Mouse (Mus musculus): ENCODE results near the gene Zcrb1. TPM values are rescaled to one million over a fixed set of nuclear protein-coding genes. Genes with fewer than 3 reads are reported as not detected.
"Not testable (repeated sequence)": the region's sequence is repeated elsewhere in the genome, so short reads cannot be mapped to it uniquely, and the experiment has no call there.

Zcrb1 gene
- total RNA-seq, 2 experiments from 2014 or later: 122 to 148 TPM

- DNase-seq: no peak
- Histone ChIP-seq H3K4me3 (no peak overlapping the region), H3K27ac (no peak overlapping the region)
- TF ChIP-seq CTCF (IDR thresholded peaks at IDR 0.05): no peak
- intact Hi-C loops (cut with DNase I): no loop called here
Measured at GRCm38 (mm10) chr15:93404849-93405248, 6.7 kb upstream of the Zcrb1 start.

DNA sequence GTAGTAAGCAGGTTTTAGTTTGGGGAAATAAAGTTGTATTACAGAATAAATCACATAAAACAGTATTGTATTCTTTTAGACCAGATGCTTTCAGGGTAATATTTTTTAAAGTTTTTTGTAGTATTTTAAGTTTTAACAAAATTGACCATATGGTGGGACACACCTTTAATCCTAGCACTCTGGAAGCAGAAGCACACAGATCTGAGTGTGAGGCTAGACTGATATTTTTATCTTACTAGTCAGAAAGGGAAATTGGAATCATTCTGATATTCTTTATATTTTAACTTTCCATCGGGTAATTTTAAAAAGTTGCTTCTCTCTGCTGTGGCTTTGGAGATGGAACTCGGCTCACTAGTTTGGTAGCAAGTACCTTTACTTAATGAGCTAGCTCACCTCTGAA lies 4.6 kb upstream of the Zcrb1 start:
- Histone ChIP-seq H3K27ac (no peak overlapping the region), H3K4me3 (no peak overlapping the region)
- no peak for DNase-seq
- intact Hi-C loops (cut with DNase I): no loop called here
- TF ChIP-seq CTCF (IDR thresholded peaks at IDR 0.05): no peak

GRCm38 (mm10) chr15:93401446-93401845 lies 3.3 kb upstream of the Zcrb1 start:
- intact Hi-C loops (cut with DNase I): no loop called here
- TF ChIP-seq CTCF (IDR thresholded peaks at IDR 0.05): no peak
- no peak overlapping the region for H3K27ac ChIP-seq

DNA sequence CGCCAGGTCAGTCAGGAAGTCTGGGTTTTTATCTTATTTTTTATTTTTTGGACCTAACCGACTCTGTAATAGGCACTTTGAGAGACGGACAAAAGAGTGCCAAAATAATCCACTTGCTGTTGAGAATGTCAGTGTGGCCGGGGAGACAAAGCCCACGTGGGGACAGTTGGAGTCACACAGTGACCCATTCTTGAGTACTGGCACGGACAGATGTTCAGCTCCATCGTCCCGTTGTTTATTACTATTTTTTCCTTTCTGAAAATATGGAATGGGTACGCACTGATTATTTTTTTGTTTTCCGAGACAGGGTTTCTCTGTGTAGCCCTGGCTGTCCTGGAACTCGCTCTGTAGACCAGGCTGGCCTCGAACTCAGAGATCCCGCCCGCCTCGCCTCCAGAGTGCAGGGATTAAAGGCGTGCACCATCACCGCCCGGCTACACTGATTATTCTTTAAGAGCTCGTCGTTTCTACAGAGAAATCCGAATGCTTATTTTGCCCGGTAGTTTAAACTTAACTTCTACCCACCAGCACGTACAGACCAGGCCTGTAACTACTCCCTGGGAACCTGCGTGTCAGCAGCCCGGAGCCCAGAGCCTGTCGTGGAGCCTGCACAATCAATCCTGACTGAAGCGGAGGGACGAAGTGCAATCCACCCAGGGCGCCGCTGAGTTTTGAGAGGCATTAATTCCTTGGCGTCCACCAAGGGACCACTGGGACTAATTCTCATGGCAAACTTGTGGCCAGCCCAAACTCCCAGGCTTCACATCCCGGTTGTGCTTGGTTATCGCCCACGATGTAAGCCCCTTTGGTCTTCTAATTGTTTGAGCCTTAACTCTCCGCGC lies 786 bp upstream of the Zcrb1 start:
- Histone ChIP-seq H3K4me3 (peak overlapping the region; percentile 96), H3K27ac (peak overlapping the region; percentile 92)
- DNase-seq: peak; percentile 24
- TF ChIP-seq CTCF (IDR thresholded peaks at IDR 0.05): no peak
- intact Hi-C loops (cut with DNase I): loop anchor here (5.0 kb wide), 2 partner anchors 62 to 132 kb away; partner anchors contain the start of gene Yaf2

More at GRCm38 (mm10) chr15:93401446-93401845, 3.3 kb upstream of the Zcrb1 start:
- H3K4me3 ChIP-seq: no peak overlapping the region
- no peak for DNase-seq

DNA sequence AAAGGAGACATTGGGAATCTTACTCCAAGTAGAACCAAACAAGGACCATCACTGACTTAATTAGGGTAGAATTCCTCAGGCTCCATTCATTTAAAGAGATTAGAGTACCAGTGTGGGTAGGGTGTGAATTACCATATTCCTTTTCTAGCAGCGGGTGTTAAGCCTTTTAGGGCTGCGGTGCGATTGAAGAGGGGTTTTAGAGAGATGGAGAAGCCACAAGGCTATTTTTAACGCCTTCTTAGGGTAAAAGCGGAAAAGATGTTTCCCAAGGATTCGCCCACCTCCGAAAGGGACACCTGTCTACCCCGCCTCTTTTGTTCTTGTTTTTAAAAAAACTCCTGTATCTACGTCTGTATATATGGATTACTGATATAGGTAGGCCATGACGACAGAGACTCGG lies 865 bp downstream of the Zcrb1 start:
- Histone ChIP-seq H3K4me3 (peak overlapping the region; percentile 96), H3K27ac (peak overlapping the region; percentile 92; the same call in 1 of the 2 replicates)
- TF ChIP-seq CTCF (IDR thresholded peaks at IDR 0.05): no peak
- intact Hi-C loops (cut with DNase I): loop anchor here (5.0 kb wide), 2 partner anchors 60 to 130 kb away; partner anchors contain the start of gene Yaf2
- no peak for DNase-seq

GRCm38 (mm10) chr15:93381337-93381736 lies 16.8 kb downstream of the Zcrb1 start:
- intact Hi-C loops (cut with DNase I): no loop called here
- no peak for TF ChIP-seq CTCF (IDR thresholded peaks at IDR 0.05)
- H3K27ac ChIP-seq: no peak overlapping the region
- H3K4me3 ChIP-seq: no peak overlapping the region
- no peak for DNase-seq

GRCm38 (mm10) chr15:93379177-93379576 lies 19.0 kb downstream of the Zcrb1 start:
- TF ChIP-seq CTCF (IDR thresholded peaks at IDR 0.05): peak; percentile 38
- intact Hi-C loops (cut with DNase I): no loop called here

GRCm38 (mm10) chr15:93375696-93376095 lies 22.4 kb downstream of the Zcrb1 start:
- no peak overlapping the region for H3K27ac ChIP-seq
- intact Hi-C loops (cut with DNase I): no loop called here
- no peak overlapping the region for H3K4me3 ChIP-seq
- no peak for TF ChIP-seq CTCF (IDR thresholded peaks at IDR 0.05)
- DNase-seq: no peak

More at GRCm38 (mm10) chr15:93379177-93379576, 19.0 kb downstream of the Zcrb1 start:
- Histone ChIP-seq H3K4me3 (no peak overlapping the region), H3K27ac (no peak overlapping the region)
- DNase-seq: no peak

- H3K4me3 ChIP-seq; H3K27ac ChIP-seq; DNase-seq; intact Hi-C loops (cut with DNase I): not testable (repeated sequence)
Measured at GRCm38 (mm10) chr15:93372525-93373119, 25.5 kb downstream of the Zcrb1 start.

GRCm38 (mm10) chr15:93371838-93372237 lies 26.3 kb downstream of the Zcrb1 start:
- TF ChIP-seq CTCF (IDR thresholded peaks at IDR 0.05): peak; percentile 46
- intact Hi-C loops (cut with DNase I): no loop called here
- no peak for DNase-seq
- Histone ChIP-seq H3K4me3 (no peak overlapping the region), H3K27ac (no peak overlapping the region)

GRCm38 (mm10) chr15:93368558-93368957 lies 29.6 kb downstream of the Zcrb1 start:
- intact Hi-C loops (cut with DNase I): no loop called here
- H3K4me3 ChIP-seq: no peak overlapping the region
- TF ChIP-seq CTCF (IDR thresholded peaks at IDR 0.05): no peak
- DNase-seq: no peak
- H3K27ac ChIP-seq: no peak overlapping the region

DNA sequence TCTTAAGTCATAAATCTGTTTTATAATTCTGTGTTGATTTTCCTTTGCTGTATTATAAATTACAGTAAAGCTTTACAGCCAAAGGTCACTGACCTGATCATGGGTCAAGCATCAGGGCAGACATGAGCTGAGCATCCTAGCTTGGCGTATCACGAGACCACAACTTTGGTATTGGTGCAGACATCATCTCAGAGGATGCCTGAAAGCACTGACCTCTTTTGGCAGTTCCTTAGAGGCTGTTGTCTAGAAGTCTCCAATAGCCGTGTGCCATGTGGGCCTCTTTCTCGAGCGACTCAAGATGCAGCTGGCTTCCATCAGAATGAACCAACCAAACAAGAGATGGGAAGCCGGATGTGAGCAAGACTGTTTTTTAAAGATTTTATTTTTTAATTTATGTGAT lies 32.6 kb downstream of the Zcrb1 start:
- DNase-seq: no peak
- intact Hi-C loops (cut with DNase I): no loop called here
- TF ChIP-seq CTCF (IDR thresholded peaks at IDR 0.05): no peak
- Histone ChIP-seq H3K27ac (no peak overlapping the region), H3K4me3 (no peak overlapping the region)

GRCm38 (mm10) chr15:93358346-93359095 lies 39.6 kb downstream of the Zcrb1 start:
- Histone ChIP-seq H3K27ac (no peak overlapping the region), H3K4me3 (no peak overlapping the region)
- no peak for TF ChIP-seq CTCF (IDR thresholded peaks at IDR 0.05)
- DNase-seq: no peak
- intact Hi-C loops (cut with DNase I): no loop called here
